Mouse (Mus musculus): Measurements from ENCODE around the gene Lpgat1. TPM values are rescaled to one million over a fixed set of nuclear protein-coding genes. Genes with fewer than 3 reads are reported as not detected.

Lpgat1 gene
- polyA plus RNA-seq, 1 experiment: 17.6 TPM

DNA sequence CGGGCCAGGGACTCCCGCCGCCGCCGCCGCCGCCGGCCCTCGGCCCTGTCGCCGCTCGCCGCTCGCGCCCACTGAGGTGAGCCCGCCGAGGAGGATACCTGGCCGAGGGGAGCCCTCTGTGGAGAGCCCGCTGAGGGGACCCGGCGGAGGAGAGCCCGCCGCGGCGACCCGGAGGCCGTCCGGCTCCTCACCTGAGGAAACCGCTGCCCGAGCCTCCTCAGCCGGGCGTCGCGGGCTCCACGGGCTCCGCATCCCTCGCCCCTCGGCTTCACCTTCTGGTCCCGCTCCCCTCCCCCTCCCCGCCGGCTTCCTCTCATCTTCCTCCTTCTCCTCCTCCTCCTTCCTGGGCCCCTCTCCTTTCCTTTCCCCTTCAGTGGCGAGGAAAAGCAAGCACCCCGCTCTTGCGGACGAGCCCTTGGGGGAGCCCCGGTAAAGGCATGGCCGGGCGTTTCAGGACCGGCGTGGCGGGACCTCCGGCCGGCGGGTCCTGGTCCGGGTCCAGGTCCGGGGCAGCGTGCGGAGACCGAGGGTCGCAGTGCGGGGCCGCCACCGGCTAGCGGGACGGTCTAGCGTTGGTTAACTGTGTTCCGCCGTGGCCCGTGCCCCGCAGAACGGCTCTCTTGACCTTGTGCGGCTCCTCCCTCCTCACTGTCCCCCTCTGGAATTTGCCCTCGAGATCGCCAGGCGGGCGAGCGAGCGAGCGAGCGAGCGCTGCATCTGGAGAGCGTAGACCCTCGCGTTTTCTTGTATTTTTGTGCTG lies 1.1 kb downstream of the Lpgat1 start:
- TF ChIP-seq CTCF (conservative IDR thresholded peaks at IDR 0.05; ENCODE audit: insufficient read depth, insufficient read length, low read depth, low read length): no peak
- no peak for TF ChIP-seq POLR2A (IDR thresholded peaks at IDR 0.05; ENCODE audit: low read depth, low read length)
- Histone ChIP-seq H3K36me3 (ENCODE audit: control insufficient read depth, insufficient read depth, low read length) (no peaks in the 10 kb centered on the region; the same call in 1 of the 2 replicates), H3K4me1 (ENCODE audit: control insufficient read depth, insufficient read depth, low read length) (peaks cover 9% of the 10 kb centered on the region; the same call in 1 of the 2 replicates), H3K4me3 (ENCODE audit: insufficient read depth, low read depth, low read length) (peak overlapping the region; percentile 90), H3K27ac (ENCODE audit: insufficient read depth, low read depth, low read length) (peak overlapping the region; percentile 59), H3K27me3 (replicated peaks; ENCODE audit: control insufficient read depth, insufficient read depth, low read length) (no peaks in the 10 kb centered on the region)
- WGBS: under 1% methylated on average over 78 of the region's 84 CpGs
- peak; percentile 78 for DNase-seq

DNA sequence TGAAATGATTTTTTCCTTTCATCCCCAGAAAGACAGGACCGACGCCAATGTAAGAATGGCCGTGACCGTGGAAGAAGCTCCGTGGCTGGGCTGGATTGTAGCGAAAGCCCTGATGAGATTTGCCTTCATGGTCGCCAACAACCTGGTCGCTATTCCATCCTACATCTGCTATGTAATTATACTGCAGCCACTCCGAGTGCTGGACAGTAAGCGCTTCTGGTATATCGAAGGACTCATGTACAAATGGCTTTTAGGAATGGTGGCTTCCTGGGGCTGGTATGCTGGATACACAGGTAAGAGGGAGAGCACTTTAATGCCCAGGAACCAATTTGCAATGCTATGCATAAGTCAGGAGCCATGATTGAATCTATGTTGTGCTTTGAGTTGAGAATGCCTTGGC lies 1.7 kb downstream of the Lpgat1 start:
- no peak for TF ChIP-seq POLR2A (IDR thresholded peaks at IDR 0.05; ENCODE audit: low read depth, low read length)
- WGBS: 24% methylated on average over 11 of the region's 11 CpGs
- Histone ChIP-seq H3K36me3 (ENCODE audit: control insufficient read depth, insufficient read depth, low read length) (peaks cover 2% of the 10 kb centered on the region), H3K27me3 (replicated peaks; ENCODE audit: control insufficient read depth, insufficient read depth, low read length) (no peaks in the 10 kb centered on the region), H3K4me3 (ENCODE audit: insufficient read depth, low read depth, low read length) (peak overlapping the region; percentile 90), H3K4me1 (ENCODE audit: control insufficient read depth, insufficient read depth, low read length) (peaks cover 11% of the 10 kb centered on the region; the same call in 1 of the 2 replicates), H3K27ac (ENCODE audit: insufficient read depth, low read depth, low read length) (peak overlapping the region; percentile 59; the same call in 1 of the 2 replicates)
- DNase-seq: no peak

DNA sequence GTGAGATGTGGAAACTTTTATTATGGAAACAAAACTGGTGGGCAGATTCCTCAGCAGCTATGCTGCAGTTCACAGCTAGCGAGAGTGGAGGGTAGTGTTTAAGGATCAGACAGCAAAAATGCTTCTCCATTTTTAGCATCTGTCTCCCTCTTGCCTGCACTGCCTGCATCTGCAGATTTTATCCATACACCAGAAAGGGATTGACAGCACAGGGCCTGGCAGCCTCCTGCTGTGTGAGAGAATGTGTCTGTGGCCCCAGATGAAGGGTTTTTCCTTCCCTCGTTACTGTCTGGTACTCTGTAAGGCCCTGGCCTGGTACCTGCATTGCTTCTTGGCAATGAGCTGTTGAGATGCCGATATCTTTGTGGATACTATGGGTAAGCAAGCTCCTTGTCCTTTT lies 2.8 kb downstream of the Lpgat1 start:
- TF ChIP-seq CTCF (conservative IDR thresholded peaks at IDR 0.05; ENCODE audit: insufficient read depth, insufficient read length, low read depth, low read length): no peak
- no peak for TF ChIP-seq POLR2A (IDR thresholded peaks at IDR 0.05; ENCODE audit: low read depth, low read length)
- Histone ChIP-seq H3K27me3 (replicated peaks; ENCODE audit: control insufficient read depth, insufficient read depth, low read length) (no peaks in the 10 kb centered on the region), H3K36me3 (ENCODE audit: control insufficient read depth, insufficient read depth, low read length) (peaks cover 2% of the 10 kb centered on the region), H3K4me3 (ENCODE audit: insufficient read depth, low read depth, low read length) (0 out of 2 replicates have a peak overlapping the region, but pooled peaks have one; percentile 15), H3K4me1 (ENCODE audit: control insufficient read depth, insufficient read depth, low read length) (peaks cover 12% of the 10 kb centered on the region; the same call in 1 of the 2 replicates), H3K27ac (ENCODE audit: insufficient read depth, low read depth, low read length) (no peak overlapping the region)
- no peak for DNase-seq
- 70% methylated on average over 3 of the region's 3 CpGs for WGBS

DNA sequence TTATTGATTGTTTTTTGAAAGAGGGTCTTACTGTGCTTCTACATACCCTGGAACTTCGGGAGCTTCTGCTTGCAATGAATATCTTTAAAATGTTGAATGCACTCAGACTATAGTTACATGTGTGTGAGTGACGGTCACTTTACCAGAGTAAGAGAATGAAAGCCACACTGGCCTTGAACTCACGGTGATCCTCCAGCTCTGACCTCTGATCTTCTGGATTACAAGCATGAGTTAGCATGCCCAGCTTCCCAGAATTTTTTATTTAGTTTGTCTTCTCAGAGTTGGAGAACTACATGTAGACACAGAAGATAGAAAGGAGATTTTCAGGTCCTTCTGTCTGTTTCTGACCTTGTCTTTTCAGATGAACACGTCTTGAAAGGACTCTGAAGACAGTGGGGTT lies 5.1 kb downstream of the Lpgat1 start:
- Histone ChIP-seq H3K27ac (ENCODE audit: insufficient read depth, low read depth, low read length) (no peak overlapping the region), H3K27me3 (replicated peaks; ENCODE audit: control insufficient read depth, insufficient read depth, low read length) (no peaks in the 10 kb centered on the region), H3K4me3 (ENCODE audit: insufficient read depth, low read depth, low read length) (no peak overlapping the region), H3K36me3 (ENCODE audit: control insufficient read depth, insufficient read depth, low read length) (peaks cover 4% of the 10 kb centered on the region), H3K4me1 (ENCODE audit: control insufficient read depth, insufficient read depth, low read length) (peaks cover 9% of the 10 kb centered on the region; the same call in 1 of the 2 replicates)
- peak; percentile 35 for DNase-seq
- WGBS: 62% methylated on average over 4 of the region's 4 CpGs
- no peak for TF ChIP-seq CTCF (conservative IDR thresholded peaks at IDR 0.05; ENCODE audit: insufficient read depth, insufficient read length, low read depth, low read length)
- no peak for TF ChIP-seq POLR2A (IDR thresholded peaks at IDR 0.05; ENCODE audit: low read depth, low read length)

DNA sequence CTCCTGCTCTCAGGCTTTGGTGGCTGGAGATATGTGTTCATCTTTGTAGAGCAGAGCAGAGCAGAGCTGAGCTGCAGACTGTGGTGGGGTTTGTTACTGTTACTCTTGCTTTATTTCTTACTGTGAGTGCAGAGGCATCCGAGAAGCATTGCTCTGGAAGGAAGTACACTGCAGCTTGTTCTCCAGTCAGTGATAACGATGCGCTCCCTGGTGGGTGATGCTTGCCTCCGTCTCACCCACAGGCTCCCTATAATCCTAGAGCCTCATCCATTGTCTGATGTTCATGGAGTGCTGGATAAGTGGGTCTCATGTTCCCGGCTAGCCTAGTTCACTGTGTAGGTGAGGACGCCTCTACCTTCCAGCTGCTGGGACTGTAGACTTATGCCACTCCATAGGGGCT lies 6.0 kb downstream of the Lpgat1 start:
- Histone ChIP-seq H3K27ac (ENCODE audit: insufficient read depth, low read depth, low read length) (no peak overlapping the region), H3K36me3 (ENCODE audit: control insufficient read depth, insufficient read depth, low read length) (peaks cover 4% of the 10 kb centered on the region), H3K4me1 (ENCODE audit: control insufficient read depth, insufficient read depth, low read length) (peaks cover 9% of the 10 kb centered on the region; the same call in 1 of the 2 replicates), H3K4me3 (ENCODE audit: insufficient read depth, low read depth, low read length) (no peak overlapping the region), H3K27me3 (replicated peaks; ENCODE audit: control insufficient read depth, insufficient read depth, low read length) (no peaks in the 10 kb centered on the region)
- DNase-seq: no peak
- WGBS: 89% methylated on average over 6 of the region's 6 CpGs
- TF ChIP-seq CTCF (conservative IDR thresholded peaks at IDR 0.05; ENCODE audit: insufficient read depth, insufficient read length, low read depth, low read length) (no peak), POLR2A (IDR thresholded peaks at IDR 0.05; ENCODE audit: low read depth, low read length) (no peak)

DNA sequence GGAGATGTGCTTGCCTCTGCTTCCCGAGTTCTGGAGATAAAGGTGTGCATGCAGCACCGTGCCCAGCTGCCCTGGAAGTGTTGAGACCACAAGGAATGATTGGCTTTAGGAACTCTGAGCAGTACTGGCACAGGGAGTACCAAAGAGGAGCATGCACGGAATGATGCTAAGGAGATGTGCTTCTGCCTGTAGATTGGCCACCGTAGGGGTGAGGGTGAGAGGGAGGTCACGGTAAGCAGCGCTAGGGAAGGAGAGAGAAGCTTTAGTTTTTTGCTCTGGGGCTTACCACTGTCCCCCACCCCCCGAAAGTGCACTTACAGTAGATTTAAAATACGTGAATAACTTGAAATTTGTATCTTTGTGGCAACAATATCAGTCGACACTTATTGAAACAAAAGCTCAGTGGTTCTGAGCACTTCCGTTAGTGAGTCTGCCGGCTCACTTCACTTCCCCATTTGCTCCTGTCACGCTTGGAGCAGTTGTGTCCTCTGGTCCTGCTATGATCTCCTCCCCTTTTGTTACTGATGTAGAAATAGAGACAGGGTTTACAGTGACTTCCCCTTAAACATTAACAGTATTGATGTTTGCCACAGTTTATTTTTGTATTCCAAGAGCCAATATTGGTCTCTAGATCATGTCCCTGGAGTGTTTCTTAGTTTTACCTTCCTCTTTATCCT lies 6.9 kb downstream of the Lpgat1 start:
- H3K27me3 ChIP-seq (replicated peaks; ENCODE audit: control insufficient read depth, insufficient read depth, low read length): no peaks in the 10 kb centered on the region
- peaks cover 4% of the 10 kb centered on the region for H3K36me3 ChIP-seq (ENCODE audit: control insufficient read depth, insufficient read depth, low read length)
- DNase-seq: no peak
- 77% methylated on average over 12 of the region's 12 CpGs for WGBS
- no peak overlapping the region for H3K4me3 ChIP-seq (ENCODE audit: insufficient read depth, low read depth, low read length)
- H3K4me1 ChIP-seq (ENCODE audit: control insufficient read depth, insufficient read depth, low read length): peaks cover 9% of the 10 kb centered on the region; the same call in 1 of the 2 replicates
- no peak overlapping the region for H3K27ac ChIP-seq (ENCODE audit: insufficient read depth, low read depth, low read length)
- TF ChIP-seq CTCF (conservative IDR thresholded peaks at IDR 0.05; ENCODE audit: insufficient read depth, insufficient read length, low read depth, low read length): no peak
- TF ChIP-seq POLR2A (IDR thresholded peaks at IDR 0.05; ENCODE audit: low read depth, low read length): no peak

DNA sequence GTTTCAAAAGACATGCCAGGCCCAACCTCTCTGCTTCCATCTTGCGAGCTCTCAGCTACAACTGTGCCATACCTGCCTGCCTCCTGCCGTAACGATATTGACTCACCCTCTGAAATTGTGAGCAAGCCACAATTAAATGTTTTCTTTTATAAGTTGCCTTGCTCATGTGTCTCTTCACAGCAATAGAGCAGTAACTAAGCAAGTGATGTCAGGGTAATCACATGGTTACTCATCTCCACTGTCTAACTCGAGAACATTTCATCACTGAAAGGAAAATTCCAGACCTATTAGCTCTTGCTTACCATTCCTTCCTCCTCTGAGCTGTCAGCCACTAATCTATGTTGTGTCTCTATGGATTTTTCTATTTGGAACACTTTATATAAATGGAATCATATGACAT lies 15.0 kb downstream of the Lpgat1 start:
- H3K27ac ChIP-seq (ENCODE audit: insufficient read depth, low read depth, low read length): no peak overlapping the region

More for the DNA sequence above, 15.0 kb downstream of the Lpgat1 start:
- Histone ChIP-seq H3K36me3 (ENCODE audit: control insufficient read depth, insufficient read depth, low read length) (no peaks in the 10 kb centered on the region; the same call in 1 of the 2 replicates), H3K4me1 (ENCODE audit: control insufficient read depth, insufficient read depth, low read length) (no peaks in the 10 kb centered on the region; the same call in 1 of the 2 replicates), H3K27me3 (replicated peaks; ENCODE audit: control insufficient read depth, insufficient read depth, low read length) (no peaks in the 10 kb centered on the region), H3K4me3 (ENCODE audit: insufficient read depth, low read depth, low read length) (no peak overlapping the region)
- no peak for DNase-seq
- no peak for TF ChIP-seq CTCF (conservative IDR thresholded peaks at IDR 0.05; ENCODE audit: insufficient read depth, insufficient read length, low read depth, low read length)
- 87% methylated on average over 4 of the region's 4 CpGs for WGBS
